Mouse (Mus musculus) intestine, embryonic 14.5 days (tissue): ENCODE measurements around the gene Gm49416. TPM values are rescaled to one million over a fixed set of nuclear protein-coding genes. Genes with fewer than 3 reads are reported as not detected.
A peak's percentile ranks its signal among the peaks of the same experiment; 100 is the strongest.
"Not testable (repeated sequence)": the region's sequence is repeated elsewhere in the genome, so short reads cannot be mapped to it uniquely, and the experiment has no call there.

Source experiments
- ATAC-seq: fragments of 200-750 bp; cut with Nextera tagmentation; replicated peaks from 2 replicates; pipeline ENCODE4 v1.8.0; 2017; ENCODE audit warnings: low read depth, moderate number of reproducible peaks, moderate TSS enrichment, moderate library complexity; ENCODE audit not compliant: low FRiP score, low TSS enrichment
- DNase-seq: peaks from one replicate; pipeline ENCODE4 v3.0.0-alpha.2; 2018; ENCODE audit warnings: low spot score
- H3K27ac ChIP-seq: fragments of 300-500 bp; sonication (generic); 2 replicates; pipeline ENCODE4 v1.5.1; 2014; ENCODE audit warnings: low read depth, mild to moderate bottlenecking, control low read depth
- H3K27me3 ChIP-seq: fragments of 300-500 bp; sonication (generic); replicated peaks from 2 replicates; pipeline ENCODE4 v1.6.1; 2014; ENCODE audit warnings: low read length, control low read depth; ENCODE audit not compliant: control insufficient read depth, insufficient read depth
- H3K36me3 ChIP-seq: fragments of 300-500 bp; sonication (generic); 2 replicates; pipeline ENCODE4 v1.6.1; 2014; ENCODE audit warnings: low read length, control low read depth; ENCODE audit not compliant: control insufficient read depth, insufficient read depth
- H3K4me1 ChIP-seq: fragments of 300-500 bp; sonication (generic); replicated peaks from 2 replicates; pipeline ENCODE4 v1.6.1; 2014; ENCODE audit warnings: low read length, control low read depth, mixed read lengths; ENCODE audit not compliant: control insufficient read depth, insufficient read depth
- H3K4me2 ChIP-seq: fragments of 300-500 bp; sonication (generic); 2 replicates; pipeline ENCODE4 v1.6.1; 2014; ENCODE audit warnings: low read length
- H3K4me3 ChIP-seq: fragments of 300-500 bp; sonication (generic); 2 replicates; pipeline ENCODE4 v1.5.1; 2014; ENCODE audit warnings: low read depth, low read length, control low read depth, mixed read lengths
- H3K9ac ChIP-seq: fragments of 300-500 bp; sonication (generic); 2 replicates; pipeline ENCODE4 v1.6.1; 2014; ENCODE audit warnings: mild to moderate bottlenecking, low read length
- H3K9me3 ChIP-seq: fragments of 300-500 bp; sonication (generic); 2 replicates; pipeline ENCODE4 v1.6.1; 2016; ENCODE audit warnings: low read length, control low read depth; ENCODE audit not compliant: control insufficient read depth
- WGBS: fragments of 180-500 bp; shearing (Covaris S2); extraction: QIAGEN DNeasy Blood & Tissue Kit; methylation state at CpG from one replicate; pipeline ENCODE4 v1.1.7; 2014; 5-methylcytosine and 5-hydroxymethylcytosine counted together
- polyA plus RNA-seq: library from polyadenylated mRNA; unstranded; fragments of >200 nt; fragmentation: Nextera tagmentation; extraction: Ambion mirVana; gene quantifications from 2 replicates; pipeline ENCODE4 v1.2.1, GENCODE M21; 2014

Gm49416 gene
- polyA plus RNA-seq, 1 experiment from 2014 or later: not detected

- H3K4me2 ChIP-seq: peak within 1 kb of the TSS; percentile 33
- peak; percentile 71 for DNase-seq
Observed at GRCm38 (mm10) chr19:8850402-8850901, 38.3 kb upstream of the Gm49416 start, which contains the start of gene Lrrn4cl. TSS of gene Lrrn4cl (plus strand) at chr19:8850768.

DNA sequence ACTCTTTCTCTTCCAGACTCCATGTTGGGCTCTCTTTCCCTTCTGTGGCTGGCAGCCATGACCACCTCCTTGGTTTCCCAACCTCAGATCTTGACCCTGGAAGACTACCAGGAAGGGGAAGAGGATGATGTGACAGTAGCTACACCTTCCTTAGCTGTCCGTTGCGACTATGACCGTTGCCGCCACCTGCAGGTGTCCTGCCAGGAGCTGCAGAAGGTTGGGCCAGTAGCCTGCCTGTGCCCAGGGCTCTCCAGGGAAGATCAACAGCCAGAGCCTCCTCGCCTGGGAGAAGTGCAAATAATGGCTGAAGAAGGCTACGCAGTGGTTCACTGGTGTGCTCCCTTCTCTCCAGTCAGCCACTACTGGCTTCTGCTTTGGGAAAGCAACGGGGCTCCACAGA lies 37.1 kb upstream of the Gm49416 start:
- no peak for ATAC-seq
- no peaks in the 10 kb centered on the region; the same call in 1 of the 2 replicates for H3K27me3 ChIP-seq
- H3K9ac ChIP-seq: no peak overlapping the region
- DNase-seq: no peak
- WGBS: 51% methylated on average over 7 of the region's 7 CpGs
- H3K4me2 ChIP-seq: no peak overlapping the region
- peaks cover 14% of the 10 kb centered on the region for H3K36me3 ChIP-seq
- H3K4me1 ChIP-seq: peaks cover 7% of the 10 kb centered on the region; the same call in 1 of the 2 replicates
- no peaks in the 10 kb centered on the region for H3K9me3 ChIP-seq
- H3K27ac ChIP-seq: no peak overlapping the region
- H3K4me3 ChIP-seq: no peak overlapping the region

More at GRCm38 (mm10) chr19:8850402-8850901, 38.3 kb upstream of the Gm49416 start, which contains the start of gene Lrrn4cl:
- H3K4me3 ChIP-seq: peak within 1 kb of the TSS; percentile 6; the same call in 1 of the 2 replicates
- H3K4me1 ChIP-seq: peaks cover 7% of the 10 kb centered on the region; the same call in 1 of the 2 replicates
- H3K36me3 ChIP-seq: peaks cover 22% of the 10 kb centered on the region
- no peaks in the 10 kb centered on the region for H3K9me3 ChIP-seq
- 25% methylated on average over 7 of the region's 7 CpGs for WGBS
- no peaks in the 10 kb centered on the region for H3K27me3 ChIP-seq
- peak; percentile 69 for ATAC-seq
- peak within 1 kb of the TSS; percentile 10; the same call in 1 of the 2 replicates for H3K9ac ChIP-seq
- peak within 1 kb of the TSS; percentile 59 for H3K27ac ChIP-seq

DNA sequence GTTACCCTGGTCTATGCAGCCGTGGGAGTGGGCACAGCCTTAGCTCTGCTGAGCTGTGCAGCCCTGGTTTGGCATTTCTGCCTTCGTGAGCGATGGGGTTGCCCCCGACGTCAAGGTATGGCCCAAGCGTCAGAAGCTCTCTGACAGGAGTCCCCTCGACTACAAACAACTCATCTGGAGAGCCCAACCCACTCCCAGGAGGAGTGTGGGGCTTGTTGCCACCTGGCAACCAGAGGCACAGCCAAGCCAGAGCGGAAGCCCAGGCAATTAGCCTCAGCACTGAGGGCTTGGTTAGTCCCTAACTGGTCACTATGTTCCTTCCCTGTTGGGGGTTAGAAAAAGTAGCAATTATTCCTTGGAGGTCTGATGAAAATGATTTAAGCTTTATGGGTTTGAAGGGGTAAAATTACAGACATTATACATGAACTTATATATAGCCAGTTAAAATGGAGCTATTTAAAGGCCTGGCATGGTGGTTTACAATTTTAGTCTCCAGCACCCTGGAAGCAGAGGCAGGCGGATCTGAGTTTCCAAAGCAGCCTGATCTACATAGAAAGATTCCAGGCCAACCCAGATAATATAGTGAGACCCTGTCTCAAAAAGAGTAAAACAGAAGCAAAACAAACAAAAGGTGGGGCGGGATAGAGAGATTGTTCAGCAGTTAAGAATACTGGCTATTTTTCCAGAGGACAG lies 36.3 kb upstream of the Gm49416 start:
- Histone ChIP-seq H3K27me3 (no peaks in the 10 kb centered on the region; the same call in 1 of the 2 replicates), H3K4me2 (no peak overlapping the region), H3K36me3 (peaks cover 6% of the 10 kb centered on the region; the same call in 1 of the 2 replicates), H3K27ac (no peak overlapping the region), H3K9ac (no peak overlapping the region), H3K9me3 (no peaks in the 10 kb centered on the region), H3K4me1 (peaks cover 7% of the 10 kb centered on the region; the same call in 1 of the 2 replicates), H3K4me3 (no peak overlapping the region)
- ATAC-seq (no peak), DNase-seq (no peak)
- WGBS: 57% methylated on average over 10 of the region's 10 CpGs

DNA sequence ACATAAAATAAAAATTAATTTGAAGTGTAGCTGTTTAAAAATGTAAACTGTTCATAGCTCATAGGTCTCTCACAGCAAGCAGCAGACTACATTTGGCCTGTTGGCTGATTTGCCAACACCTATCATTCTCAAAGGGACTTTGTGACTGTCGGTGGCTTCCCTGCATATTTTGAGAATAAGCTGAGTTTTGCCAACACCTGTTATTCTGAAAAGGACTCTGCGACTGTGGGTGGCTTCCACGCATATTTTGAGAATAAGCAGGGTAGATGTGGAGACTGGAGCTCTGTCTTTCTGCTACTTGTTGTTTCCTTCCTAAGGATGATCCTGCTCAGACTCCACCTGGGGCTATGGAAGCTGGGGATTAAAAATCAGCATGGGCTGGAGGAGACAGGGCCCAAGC lies 35.6 kb upstream of the Gm49416 start:
- ATAC-seq: no peak
- peaks cover 5% of the 10 kb centered on the region; the same call in 1 of the 2 replicates for H3K36me3 ChIP-seq
- H3K9me3 ChIP-seq: no peaks in the 10 kb centered on the region
- no peak for DNase-seq
- no peak overlapping the region for H3K27ac ChIP-seq
- H3K4me2 ChIP-seq: no peak overlapping the region
- H3K4me3 ChIP-seq: no peak overlapping the region
- WGBS: 88% methylated on average over 3 of the region's 3 CpGs
- H3K4me1 ChIP-seq: peaks cover 7% of the 10 kb centered on the region; the same call in 1 of the 2 replicates
- H3K27me3 ChIP-seq: no peaks in the 10 kb centered on the region; the same call in 1 of the 2 replicates
- H3K9ac ChIP-seq: no peak overlapping the region

DNA sequence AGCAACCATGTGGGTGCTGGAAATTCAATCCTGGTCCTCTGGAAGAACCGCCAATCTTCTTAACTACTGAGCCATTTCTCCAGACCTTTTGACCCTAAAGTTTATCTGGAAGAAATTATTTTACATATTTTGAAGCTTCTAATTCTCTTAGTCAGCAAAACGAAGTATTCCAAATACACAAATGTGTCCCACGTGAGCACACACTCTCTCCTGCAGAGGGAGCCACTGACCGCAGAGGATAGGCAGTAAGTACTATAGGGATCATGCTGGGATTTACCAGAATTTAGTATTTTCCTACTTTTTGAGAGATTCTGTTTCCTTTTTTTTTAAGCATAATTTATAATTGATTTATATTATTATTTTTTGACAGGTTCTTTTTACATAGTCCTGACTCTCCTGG lies 31.0 kb upstream of the Gm49416 start:
- 42% methylated on average over 4 of the region's 4 CpGs for WGBS
- no peaks in the 10 kb centered on the region for H3K9me3 ChIP-seq

GRCm38 (mm10) chr19:8859018-8859417 lies 29.7 kb upstream of the Gm49416 start:
- ATAC-seq (no peak), DNase-seq (no peak)
- Histone ChIP-seq H3K27ac (no peak overlapping the region), H3K4me3 (no peak overlapping the region), H3K4me2 (no peak overlapping the region), H3K36me3 (no peaks in the 10 kb centered on the region), H3K9me3 (no peaks in the 10 kb centered on the region), H3K4me1 (no peaks in the 10 kb centered on the region), H3K27me3 (no peaks in the 10 kb centered on the region; the same call in 1 of the 2 replicates), H3K9ac (no peak overlapping the region)
- WGBS: 17% methylated on average over 1 of the region's 1 CpGs

More for the DNA sequence above, 31.0 kb upstream of the Gm49416 start:
- DNase-seq (no peak), ATAC-seq (peak; percentile 71; the same call in 1 of the 2 replicates)
- Histone ChIP-seq H3K27me3 (no peaks in the 10 kb centered on the region; the same call in 1 of the 2 replicates), H3K4me2 (no peak overlapping the region), H3K4me1 (no peaks in the 10 kb centered on the region), H3K36me3 (no peaks in the 10 kb centered on the region), H3K9ac (no peak overlapping the region), H3K27ac (no peak overlapping the region), H3K4me3 (no peak overlapping the region)

- Histone ChIP-seq H3K4me1 (no peaks in the 10 kb centered on the region), H3K4me3 (no peak overlapping the region), H3K36me3 (no peaks in the 10 kb centered on the region), H3K4me2 (no peak overlapping the region), H3K9me3 (no peaks in the 10 kb centered on the region), H3K27me3 (no peaks in the 10 kb centered on the region), H3K27ac (no peak overlapping the region), H3K9ac (no peak overlapping the region)
- ATAC-seq: no peak
- no peak for DNase-seq
- WGBS: 85% methylated on average over 6 of the region's 6 CpGs
Observed at GRCm38 (mm10) chr19:8864265-8864664, 24.5 kb upstream of the Gm49416 start.

DNA sequence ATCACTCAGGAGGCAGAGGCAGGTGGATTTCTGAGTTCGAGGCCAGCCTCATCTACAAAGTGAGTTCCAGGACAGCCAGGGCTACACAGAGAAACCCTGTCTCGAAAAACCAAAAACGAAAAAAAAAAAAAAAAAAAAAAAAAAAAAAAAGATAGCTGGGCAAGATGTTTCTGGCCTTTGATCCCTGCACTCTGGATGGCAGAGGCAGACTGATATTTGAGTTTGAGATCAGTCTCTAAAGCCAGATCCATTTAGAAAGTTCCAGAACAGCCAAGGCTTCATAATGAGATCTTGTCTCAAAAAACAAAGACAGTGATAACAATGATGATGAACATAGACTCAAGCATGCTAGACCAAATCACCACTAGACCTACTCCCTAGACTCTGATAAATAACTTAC lies 18.3 kb upstream of the Gm49416 start:
- 87% methylated on average over 3 of the region's 3 CpGs for WGBS
- H3K9ac ChIP-seq, H3K9me3 ChIP-seq, ATAC-seq, H3K4me3 ChIP-seq, H3K27me3 ChIP-seq, H3K27ac ChIP-seq, DNase-seq, H3K4me1 ChIP-seq: not testable (repeated sequence)
- Histone ChIP-seq H3K4me2 (peak overlapping the region; percentile 59), H3K36me3 (peaks cover 25% of the 10 kb centered on the region)
